Mouse (Mus musculus) CD8-positive naive resting alpha-beta T cell, adult 57 days (primary cell): ENCODE data around the gene Rps10. TPM values are rescaled to one million over a fixed set of nuclear protein-coding genes. Genes with fewer than 3 reads are reported as not detected.

Experiments used
- total RNA-seq: library from RNA; stranded (reverse); gene quantifications from one replicate; pipeline ENCODE4 v1.2.4, GENCODE M21; 2023

Gene Rps10
- 3,366 TPM for total RNA-seq

DNA sequence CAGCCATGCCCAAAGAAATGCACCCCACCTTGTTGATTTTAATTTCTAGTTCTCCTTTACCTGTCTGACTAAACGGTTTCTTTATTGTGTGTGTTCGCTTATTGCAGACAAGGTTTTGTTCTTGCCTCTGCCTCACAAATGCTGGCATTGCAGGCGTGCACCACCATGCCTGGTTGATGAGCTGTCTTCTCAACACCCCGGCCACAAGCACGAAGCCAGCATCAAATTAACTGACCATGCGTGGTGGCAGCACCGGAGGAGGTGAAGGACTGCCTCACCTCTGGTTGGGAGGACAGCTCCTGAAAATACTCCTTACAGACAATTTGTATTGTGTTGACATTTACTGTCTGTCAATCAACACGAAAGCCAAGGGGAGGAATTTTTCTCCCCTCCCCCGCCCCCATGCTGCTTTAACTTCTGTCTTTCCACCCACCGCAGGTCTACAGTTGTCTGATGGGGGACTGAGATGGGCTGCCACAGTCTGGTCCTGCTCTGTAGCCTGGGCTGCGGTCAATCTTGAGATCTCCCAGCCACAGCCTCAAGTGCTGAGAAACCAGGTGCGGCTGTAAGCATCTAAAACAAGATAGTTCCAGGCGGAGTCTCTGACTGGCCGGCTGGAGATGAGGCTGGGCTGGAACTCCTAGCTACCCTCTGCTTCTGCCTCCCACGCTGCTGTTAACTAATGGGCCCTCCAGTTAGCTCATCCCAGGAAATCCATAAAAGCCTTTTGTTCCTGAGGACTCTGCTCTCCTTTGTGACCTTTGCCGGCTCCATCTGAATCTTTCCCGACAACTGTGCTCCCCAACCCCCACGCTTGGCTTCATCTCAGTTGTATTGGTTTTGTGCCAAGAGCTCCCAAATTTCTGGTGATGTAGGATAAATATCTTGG, at the start of gene Rps10:
TSS of gene Rps10 (minus strand) at position 538 of the 889 bp plus-strand sequence.

DNA sequence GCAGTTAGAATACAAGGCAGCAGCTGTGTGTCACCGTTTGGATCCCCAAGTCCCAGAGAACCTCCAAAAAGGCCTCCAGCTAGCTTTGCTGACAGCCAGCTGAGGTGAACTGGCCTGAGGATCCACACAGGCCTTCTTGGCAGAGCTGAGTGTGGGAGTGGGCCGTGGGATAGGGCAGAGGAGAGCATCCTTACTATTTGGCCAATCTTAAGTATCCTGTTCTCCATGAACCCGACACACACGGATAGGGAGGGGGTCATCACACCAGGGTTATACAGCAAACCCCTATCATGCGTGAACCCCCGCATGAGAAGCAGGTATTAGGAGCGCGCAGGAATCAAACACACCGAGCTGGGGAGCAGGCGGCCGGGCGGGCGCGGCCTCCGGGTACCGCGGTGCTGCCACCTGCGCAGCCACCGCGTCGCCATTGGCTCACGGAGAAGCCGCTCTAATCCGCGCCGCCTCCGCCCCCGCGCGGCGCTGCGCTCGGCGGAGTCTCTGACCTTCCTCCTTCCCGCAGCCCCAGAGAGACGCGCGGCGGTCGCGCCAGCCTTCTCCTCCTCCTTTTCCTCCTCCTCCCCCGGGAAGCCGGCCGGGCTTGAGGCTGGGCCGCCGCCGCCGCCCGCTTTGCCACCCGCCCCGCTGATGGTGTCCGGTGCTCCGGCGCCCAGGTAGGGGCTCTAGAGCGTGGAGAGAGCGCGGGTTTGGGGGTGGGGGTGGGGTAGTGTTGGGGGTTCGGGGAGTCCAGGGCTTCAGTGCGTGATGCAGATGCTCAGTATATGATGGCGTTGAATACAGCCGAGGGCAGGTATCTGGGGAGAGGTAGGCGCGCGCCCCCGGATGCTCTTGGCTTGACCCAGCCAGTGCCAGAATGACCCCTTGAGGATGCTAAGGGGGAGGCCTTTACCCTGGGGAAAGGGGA, 18.9 kb upstream of the Rps10 start, which contains the start of gene Pacsin1:
TSS of gene Pacsin1 (plus strand) at position 421 of the 922 bp plus-strand sequence.

DNA sequence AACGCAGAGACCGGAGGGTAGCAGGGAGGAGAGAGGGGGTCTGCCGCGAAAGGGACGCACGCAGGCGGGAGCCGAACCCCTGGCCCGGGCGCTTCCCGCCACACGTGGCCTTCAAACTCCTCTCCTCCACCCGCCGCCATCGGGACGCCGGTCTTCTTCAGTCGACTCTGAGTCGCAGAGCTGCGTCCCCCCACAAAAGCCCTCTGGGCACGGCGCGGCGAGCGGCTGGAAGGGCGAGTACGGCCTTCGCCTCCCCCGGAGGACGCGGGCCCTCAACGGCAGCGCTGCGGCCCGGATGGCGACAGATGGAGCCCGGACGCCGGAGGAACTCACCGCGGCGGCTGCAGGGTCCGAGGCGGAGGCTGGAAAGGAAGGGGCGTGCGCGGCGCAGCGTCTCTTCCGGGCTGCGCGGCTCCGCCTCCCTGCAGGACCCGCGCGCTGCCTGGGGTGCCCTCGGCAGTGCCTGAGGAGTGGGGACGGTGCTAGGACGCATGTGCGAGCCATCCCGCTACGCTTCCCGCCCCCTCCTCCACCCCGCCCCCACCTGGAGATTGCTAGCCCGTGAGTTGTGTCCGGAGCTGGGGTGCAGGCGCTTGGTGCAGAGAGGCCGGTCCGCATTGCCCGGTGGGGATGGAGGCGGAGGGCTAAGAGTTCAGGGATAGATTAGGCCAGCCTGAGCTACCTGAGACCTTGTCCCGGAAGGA, 1.4 kb downstream of the Rps10 start, which contains the start of gene RPS10-NUDT3:
TSS of gene RPS10-NUDT3 (minus strand) at position 352 of the 704 bp plus-strand sequence.

DNA sequence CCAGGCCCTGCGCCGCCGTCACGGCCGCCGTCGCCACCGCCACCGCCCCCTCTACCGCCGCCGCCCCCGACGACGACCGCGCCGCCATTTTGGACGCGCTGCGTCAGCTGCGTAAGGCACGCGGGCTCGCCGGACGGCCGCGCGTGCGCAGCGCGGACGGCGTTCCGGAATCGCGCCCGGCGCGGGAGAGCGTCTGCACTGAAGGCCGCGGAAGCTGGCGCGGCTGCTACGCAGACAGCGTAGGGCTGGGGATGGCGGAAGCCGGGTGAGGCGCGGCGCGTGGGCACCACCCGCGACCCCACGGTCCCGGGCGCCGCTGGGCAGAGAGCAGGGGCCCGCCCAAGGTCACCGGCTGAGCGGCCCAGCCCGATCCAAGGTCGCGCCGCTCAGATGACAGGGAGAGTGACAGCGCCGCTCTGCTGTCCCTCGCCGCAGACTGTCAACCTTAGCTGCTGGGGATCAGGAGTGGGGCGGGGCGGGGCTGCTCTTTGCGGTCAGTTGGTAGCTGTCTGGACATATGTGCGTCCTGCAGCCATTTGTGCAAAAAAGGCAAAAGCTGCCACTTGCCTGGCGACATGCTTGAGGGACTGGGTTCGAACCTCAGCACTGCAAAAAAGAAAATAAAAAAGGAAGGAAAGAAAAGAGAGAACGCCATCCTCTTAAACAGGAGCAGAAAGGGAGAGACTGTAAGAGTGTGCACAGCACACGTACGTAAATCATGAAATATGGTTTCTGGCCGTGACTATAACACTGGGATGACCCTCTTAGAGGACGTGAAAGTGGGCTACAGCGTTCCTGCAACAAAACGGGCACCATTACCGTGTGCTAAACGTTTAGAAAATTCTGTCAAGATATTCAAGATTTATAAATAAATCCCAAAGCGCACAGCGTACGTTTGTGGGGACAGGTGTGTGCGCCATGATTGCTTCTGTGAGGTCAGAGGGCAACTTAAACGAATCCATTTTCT, 12.8 kb downstream of the Rps10 start, which contains the start of gene Nudt3:
TSS of gene Nudt3 (minus strand) at position 136 of the 967 bp plus-strand sequence.

Other genes starting within 250 kb of the Rps10 start
- gene Grm4, start 115.3 kb downstream of the Rps10 start, total RNA-seq: not detected
- gene Hmga1, start 80.2 kb downstream of the Rps10 start, total RNA-seq: 53.0 TPM
- gene AI413582, start 70.9 kb downstream of the Rps10 start, total RNA-seq: 34.5 TPM
- 113 TPM for gene Nudt3, start 13.2 kb downstream of the Rps10 start, total RNA-seq
- not detected for gene RPS10-NUDT3, start 1.4 kb downstream of the Rps10 start, total RNA-seq
- 34.2 TPM for gene Pacsin1, start 18.8 kb upstream of the Rps10 start, total RNA-seq
- 0.98 TPM for gene Spdef, start 92.3 kb upstream of the Rps10 start, total RNA-seq
- 76.9 TPM for gene D17Wsu92e, start 184.0 kb upstream of the Rps10 start, total RNA-seq
- gene Snrpc, start 201.5 kb upstream of the Rps10 start, total RNA-seq: 68.4 TPM
- 2.9 TPM for gene Uhrf1bp1, start 219.8 kb upstream of the Rps10 start, total RNA-seq